Mouse (Mus musculus) T-helper 2 cell (primary cell): ENCODE results near the gene Zbtb44.
"Not testable (repeated sequence)": the region's sequence is repeated elsewhere in the genome, so short reads cannot be mapped to it uniquely, and the experiment has no call there.

Experiments
- in situ Hi-C: fragments of 300-600 bp; cut with MboI, MseI; formaldehyde crosslinking; loops from one replicate; pipeline ENCODE4 v1.15.1; 2025; ENCODE audit warnings: high pct_unique_total_duplicates

Zbtb44 gene

DNA sequence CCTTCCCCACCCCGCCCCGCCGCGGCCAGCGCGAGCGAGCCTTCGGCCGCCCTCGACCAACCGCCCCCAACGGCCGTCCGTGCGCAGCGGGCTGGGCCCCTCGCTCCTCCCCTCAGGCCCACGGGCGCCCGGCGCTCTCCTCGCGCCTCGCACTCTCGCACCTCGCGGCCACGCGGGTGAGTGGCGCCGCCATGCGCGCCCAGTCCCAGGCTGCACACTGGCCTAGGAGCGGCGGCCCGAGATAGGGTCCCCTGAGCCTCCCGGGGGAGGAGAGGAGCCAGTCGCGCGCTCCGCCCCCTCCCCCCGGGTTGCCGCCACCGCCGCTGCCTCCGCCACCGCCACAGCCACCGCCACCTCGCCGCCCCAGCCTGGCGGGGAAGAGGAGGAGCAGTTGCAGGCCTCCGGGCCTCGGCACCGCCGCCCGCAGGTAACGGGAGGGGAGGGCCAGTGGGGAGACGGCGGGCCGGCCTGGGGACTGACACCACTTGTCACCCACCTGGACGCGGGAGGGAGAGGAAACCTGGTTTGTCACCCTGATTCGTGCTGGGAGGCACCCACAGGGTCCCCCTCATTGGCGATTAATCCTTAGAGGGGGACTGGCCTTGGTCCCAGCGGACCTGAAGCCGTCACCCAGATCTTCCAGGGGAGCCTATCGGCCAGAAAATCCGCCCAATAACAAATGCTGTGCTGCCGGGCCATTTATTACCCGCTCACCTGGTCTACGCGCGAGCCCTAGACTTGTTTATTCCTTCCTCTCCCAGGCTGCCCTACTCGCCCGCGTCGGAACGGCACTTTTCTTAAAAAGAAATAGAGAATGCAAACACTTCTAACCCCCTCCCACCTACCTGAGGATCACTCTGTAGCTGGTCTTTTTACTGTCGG is at the start of gene Zbtb44:
Gene Zbtb44 (plus strand): TSS at position 113 of the 882 bp plus-strand sequence.
- in situ Hi-C loops = no loop called here

DNA sequence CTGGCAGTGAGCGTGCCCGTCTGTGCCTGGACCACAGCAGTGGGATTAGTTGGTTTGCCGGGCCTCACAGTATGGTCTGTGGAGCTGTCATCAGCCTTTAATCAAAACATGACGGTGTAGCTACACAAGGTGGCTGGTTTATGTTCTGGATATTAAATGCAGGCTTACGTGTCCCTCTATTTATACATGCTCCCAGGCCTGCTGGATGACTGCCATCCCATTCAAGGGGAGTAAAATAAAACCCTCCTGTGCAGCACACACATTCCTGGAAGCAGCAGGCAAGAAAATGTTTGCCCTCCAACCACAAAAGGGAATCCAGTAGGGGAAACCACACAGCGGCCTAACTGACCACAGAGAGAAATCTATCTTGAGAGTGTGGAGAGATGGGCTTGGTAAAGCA is 44.7 kb upstream of the Zbtb44 start:
- in situ Hi-C loops = no loop called here

DNA sequence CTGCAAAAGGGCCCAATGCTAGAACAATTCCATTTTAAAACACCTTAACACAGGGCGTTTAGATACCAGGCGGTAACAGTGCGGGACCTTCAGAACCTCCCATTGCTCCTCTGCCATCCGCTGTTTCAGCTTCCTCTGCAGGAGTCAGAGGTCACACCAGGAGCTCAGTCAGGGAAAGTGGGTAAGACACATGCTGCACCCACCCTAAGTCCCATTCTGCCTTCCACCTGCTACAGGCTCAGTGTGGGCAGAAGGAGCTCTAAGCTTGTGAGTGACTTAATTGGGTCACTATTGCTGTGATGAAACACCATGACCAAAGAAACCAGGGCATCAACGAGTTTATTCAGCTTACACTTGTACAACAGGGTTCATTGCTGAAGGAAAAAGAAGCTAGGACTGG is 37.3 kb upstream of the Zbtb44 start:
- in situ Hi-C loops = no loop called here

DNA sequence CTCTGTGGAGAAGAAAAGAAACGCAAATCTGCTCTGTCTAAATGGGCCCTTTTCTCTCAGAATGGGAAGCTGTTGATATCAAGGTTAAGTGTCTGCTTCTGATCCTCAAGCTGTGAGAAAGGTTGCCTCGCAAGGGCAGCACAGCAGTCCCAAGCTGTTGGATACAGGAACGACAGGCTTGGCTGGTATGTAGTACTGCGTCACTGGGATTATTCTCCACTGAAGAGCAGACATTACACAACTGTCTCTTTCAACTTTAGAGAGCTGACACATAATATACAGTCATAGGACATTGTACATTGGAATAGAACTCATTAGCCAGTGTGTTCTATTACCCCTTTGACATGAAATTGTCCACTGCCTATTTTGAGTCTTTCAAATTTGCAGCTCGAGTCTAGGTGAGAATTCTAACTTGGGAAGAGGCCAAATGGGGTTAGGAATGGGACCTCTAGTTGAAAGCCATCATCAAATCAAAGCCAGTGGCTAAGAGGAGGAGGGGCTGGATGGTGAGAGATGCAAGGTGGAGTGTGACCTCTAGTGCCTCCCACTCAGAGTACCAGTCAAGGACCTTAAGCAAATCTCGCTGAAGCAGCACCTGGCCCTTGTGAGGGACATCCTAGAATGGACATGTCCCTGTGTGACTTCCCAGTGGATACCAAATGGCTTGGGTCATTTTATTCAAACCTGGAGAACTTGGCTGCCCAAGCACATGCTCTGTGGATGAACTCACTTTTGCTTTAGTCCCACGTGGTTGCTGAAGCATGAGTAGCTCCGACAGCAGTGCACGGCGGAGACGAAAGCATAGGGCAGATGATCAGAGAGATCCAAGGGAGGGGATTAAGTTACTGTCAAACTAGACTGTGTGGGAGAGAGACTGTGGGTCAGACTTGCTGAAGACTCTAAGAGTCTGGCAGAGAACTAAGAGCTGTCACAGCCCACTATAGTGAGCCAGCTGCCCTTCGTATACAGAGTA is 33.6 kb upstream of the Zbtb44 start:
- in situ Hi-C loops = no loop called here

DNA sequence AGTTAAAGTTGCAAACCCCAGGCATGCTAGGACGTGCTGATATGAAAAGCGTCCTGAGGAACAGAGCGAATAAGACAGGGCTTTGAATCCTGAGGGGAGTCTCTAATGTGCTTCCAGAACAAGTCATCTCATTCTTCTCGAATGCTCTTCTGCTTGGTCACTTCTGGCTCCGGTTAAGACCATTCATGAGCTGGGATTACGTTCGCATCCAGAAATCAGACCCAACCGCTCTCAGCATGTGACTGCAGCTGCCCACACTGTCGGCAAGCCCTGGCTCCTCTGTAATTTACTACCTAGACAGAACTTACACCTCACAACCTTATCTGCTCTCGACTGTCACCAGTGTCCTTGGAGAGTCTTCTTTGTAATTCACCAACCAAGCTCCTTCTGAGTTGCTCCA is 29.8 kb upstream of the Zbtb44 start:
- in situ Hi-C loops = no loop called here

DNA sequence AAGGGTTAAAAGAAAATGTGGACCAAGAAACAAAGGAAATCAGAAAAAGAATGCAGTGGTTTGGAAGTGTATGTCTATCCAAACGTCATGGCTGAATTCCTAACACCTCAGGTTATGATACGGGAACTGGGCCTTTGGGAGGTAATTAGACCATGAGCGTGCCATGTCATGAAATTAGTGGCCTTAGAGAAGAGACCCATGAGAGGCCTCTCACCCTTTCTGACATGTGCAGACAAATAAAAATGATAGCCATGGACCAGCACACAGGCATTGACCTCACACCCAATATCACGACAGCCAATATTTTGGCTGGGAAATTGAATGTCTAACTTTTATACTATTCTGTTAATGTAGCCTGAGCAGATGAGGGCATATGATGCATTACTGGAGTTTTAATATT is 27.9 kb upstream of the Zbtb44 start:
- in situ Hi-C loops = no loop called here

DNA sequence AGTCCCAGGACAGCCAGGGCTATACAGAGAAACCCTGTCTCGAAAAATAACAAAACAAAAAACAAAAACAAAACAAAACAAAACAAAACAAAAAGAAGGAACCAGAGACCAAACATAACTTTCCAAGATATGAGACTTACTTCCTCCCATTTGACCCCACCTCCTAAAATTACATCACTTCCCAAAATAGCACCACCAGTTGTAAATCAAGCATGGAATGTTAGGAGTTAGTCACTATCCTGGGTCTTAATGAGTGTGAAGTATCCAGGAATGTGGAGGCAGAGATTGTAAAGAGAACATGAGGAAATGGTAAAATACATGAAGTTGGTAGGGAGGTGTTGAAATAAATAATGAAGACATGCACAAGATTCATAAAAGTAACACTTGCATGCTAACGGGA is 21.1 kb upstream of the Zbtb44 start:
- in situ Hi-C loops = no loop called here

DNA sequence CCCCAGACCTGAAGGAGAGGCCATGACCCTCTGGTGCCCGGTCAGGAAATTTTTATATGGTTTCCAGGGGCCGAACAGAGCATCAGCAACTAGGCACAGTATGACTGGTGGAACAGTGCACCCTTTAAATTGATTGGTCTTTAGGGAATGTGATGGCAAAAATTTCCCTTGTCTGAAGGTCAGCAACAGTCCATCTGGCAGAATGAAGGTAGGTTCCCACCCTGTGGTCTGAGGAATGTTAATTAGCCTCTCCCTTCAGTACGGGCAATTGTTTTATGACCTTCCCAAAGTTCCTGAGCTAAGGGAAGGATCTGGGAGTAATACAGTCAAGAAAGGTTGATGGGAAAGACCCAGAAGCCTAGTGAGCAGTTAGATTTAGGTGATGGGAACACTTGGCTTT is 20.4 kb upstream of the Zbtb44 start:
- in situ Hi-C loops = no loop called here

DNA sequence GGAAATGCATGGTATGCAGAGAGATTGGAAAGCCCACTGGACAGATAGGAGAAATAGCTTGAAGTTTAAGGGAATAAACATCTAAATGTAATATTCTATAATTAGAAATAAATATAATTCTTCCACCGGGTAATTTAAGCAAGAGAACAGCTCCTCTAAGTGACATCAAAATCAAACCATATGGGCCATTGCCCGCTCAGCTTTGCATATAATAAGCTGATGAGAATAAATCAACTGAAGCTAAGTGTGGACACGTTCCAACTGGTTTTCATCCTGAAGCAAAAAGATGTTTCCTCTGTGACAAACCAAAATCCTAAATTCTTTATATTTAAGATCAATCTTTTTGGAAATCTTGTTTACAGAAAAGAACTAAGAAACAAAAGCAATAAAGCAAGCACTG is 19.7 kb upstream of the Zbtb44 start:
- in situ Hi-C loops = no loop called here

DNA sequence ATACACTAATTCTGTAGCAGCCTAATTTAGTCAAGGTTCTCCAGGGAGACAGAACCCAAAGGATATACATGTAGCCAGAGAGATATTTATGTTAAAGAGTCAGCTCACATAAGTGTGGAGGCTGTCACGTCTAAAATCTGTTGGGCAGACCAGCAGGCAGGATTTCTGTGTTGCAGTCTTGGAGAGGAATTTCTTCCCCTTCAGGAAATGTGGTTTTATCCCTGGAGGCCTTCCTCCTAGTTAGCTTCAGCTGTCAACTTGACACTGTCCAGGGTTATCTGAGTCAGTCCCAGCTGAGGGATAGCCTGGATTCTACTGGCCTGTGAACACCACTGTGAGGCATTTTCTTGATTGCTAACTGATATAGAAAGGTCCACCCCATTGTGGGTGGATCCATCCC is 18.9 kb upstream of the Zbtb44 start:
- in situ Hi-C loops = no loop called here

DNA sequence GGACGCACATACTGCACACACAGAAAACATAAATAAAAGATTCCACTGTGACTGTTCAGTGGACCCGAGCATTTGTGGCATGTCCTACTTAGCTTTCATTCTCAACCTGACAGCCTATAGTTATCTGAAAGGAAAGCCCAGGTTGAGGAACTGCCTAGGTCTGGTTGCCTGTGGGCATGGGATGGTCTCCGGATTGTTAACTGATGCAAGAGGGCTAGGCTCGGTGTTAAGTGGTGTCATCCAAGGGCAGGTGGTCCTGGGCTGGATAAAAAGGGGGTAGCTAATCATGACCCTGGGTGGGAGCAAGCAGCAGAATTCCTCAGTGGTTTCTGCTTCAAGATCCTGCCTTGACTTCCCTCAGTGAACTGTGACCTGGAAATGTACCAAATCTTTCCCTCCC is 17.8 kb upstream of the Zbtb44 start:
- in situ Hi-C loops = no loop called here

DNA sequence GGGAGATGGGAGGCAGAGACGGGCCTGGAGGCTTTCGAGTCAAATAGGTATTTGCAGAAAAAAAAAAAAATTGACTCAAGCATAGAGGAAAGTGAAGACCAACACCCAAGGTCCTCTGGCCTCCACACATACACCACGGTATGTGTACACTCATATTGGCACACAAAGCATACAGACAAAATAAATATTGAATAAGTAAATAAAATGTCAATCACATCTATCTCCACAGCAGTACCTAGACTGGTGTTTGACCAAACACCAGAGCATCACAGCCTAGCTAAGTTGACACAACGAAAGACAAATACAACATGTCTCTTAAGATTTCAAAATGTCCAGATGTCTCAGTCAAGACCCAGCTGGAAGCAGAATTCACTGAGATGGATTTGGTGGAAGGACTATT is 17.0 kb upstream of the Zbtb44 start:
- in situ Hi-C loops = no loop called here

DNA sequence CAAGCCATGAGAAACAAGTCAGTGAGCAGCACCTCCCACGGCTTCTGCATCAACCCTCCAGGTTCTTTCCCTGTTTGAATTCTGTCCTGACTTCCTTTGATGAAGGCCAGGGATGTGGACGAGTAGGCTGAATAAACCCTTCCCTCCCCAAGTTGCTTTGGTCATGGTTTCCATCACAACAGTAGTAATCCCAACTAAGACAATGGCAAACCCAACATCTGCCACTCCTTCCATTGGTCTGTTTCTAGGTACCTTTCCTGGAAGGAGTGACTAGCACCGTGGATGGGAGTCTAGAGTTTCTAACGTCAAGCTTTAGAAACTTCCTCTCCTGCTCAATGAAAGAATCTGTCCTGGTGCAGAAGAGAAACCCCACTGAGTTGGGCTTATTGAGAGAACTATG is 12.8 kb upstream of the Zbtb44 start:
- in situ Hi-C loops = no loop called here

DNA sequence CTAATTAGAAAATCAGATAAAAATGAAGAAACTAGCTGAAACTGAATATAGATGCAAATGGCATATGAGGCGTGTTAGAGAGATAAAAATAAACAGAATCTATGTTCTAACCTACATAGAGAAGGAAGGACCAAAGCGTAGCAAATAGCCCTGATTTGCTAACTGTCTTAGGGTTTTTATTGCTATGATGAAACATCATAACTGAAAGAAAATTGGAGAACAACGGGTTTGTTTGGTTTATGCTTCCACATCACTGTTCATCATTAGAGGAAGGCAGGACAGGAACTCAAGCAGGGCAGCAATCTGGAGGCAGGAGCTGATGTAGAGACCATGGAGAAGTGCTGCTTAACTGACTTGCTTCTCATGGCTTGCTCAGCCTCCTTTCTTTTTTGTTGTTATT is 12.3 kb upstream of the Zbtb44 start:
- in situ Hi-C loops = no loop called here

DNA sequence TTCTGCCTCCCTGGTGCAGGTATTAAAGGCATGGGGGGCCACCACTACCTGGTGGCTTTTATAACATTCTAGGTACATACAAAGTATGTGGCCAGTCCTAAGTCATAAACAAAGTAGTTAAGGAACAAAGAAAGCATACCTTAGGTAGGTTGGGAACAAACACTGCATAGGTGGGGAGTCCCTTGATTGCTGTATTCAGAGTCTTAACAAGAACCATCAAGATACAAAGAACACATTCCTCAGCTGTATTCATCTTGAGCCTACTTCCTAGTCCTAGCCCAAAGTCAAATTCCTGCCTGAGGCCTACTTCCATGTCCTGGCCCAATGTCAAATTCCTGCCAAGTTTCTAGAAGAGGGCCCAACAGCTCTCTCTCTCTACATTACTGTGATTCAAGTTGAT is 11.7 kb upstream of the Zbtb44 start:
- in situ Hi-C loops = no loop called here

DNA sequence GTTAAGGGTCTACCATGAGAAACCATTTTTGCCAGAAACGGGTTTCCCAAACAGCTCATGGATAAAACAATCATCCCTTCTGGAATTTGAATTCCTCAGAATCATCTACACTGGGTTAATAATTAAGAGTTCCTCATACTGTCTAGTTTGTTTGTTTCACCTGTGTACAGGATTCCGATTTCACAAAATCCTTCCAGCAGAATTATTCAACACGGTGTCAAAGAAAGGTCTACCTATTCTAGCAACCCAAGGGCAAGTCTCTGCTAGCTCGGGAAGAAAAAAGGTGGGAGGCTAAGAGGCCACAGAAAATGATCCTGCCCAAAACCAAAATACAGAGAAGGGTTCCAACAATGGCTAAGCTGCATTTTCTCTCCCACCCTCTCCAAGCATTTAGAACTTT is 2.2 kb upstream of the Zbtb44 start:
- in situ Hi-C loops = no loop called here

DNA sequence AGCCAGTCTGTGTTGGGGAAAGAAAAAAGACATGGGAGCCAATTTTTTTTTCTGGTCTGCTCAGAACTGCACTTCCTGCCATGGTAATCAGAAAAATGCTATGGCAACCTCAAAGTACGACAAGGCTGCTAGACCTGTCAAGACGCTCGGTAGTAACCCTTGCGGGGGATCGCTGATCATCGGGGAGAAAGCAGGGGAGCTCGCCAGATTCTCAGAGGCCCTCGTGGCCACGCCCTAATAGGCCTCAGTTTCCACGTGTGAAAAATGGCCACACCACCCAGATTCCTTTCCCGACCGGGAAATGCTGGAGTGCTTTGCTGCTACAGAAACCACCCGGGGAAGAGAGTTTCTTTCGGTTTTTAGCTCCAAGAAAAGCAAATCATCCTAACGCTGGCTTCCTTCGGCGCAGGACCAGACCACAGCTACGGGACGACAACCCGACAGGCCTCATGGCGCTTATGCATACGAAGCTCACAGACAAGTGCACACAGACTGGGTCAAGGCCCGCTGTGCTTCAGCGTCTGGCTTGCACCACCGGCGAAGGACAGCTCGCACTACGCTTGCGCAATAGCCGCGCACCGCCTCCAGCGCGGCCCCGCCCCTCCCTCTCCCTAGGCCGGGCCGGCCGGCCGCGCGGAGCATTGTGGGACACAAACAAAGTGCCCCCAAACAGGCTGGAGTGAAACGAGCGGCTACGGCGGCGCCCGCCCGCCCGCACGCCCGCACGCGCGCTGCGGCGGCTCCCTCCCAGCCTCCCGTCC is 513 bp upstream of the Zbtb44 start:
- in situ Hi-C loops = no loop called here

DNA sequence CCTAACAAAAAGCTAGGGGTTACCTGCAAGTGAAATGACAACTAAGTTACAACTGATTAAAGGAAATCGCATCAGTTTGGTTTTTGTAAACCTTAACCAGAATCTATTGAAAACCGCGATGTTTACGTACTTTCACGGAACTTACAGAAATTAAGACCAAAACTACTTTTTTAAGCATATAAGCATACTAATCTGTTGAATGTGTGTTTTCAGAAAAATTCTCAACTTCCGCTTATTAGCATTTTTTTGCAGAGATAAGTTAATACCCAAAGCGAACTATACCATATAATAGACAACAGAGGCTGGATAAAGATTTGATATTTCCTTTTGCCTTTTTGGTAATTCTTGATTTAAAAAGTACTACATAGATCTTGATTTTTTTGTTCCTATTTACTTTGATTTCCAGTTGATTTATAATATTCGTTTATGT is 985 bp downstream of the Zbtb44 start:
- in situ Hi-C loops = no loop called here

DNA sequence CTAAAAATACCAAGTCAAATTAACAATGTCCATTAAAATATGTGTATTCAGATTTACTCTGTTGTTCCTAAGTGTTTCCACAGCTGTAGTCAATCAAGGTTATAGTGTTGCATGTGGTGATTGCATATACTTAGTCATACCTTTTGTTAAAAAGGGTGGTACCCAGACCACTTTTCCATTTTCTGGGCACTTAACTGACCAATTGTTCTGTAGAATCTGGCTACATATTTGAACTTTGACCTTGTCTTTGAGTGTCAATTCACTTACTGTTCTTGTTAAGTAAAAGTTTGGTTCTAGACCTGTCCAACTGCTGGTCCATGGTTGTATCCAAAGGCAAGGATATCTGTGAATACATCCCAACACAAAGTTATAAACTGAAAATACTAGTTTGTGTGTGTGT is 2.1 kb downstream of the Zbtb44 start:
- in situ Hi-C loops = no loop called here

DNA sequence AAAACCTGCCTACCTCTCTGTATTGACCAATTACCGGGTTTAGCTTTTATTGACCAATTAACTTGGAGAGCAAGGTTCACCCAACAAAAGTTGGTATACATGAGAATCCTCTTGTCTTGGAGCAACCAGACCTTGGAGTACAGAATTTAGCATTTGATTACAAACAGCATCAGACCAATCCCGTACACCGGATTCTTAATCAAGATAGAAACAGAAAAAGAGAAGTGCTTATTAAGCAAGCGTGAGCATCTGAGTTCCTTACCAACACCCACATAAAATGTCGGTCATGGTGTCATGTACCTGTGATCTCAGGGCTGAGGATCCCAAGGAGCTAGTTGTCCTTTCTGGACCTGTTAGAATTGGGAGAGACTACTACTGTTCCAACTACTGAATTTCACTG is 19.8 kb downstream of the Zbtb44 start:
- in situ Hi-C loops = no loop called here

DNA sequence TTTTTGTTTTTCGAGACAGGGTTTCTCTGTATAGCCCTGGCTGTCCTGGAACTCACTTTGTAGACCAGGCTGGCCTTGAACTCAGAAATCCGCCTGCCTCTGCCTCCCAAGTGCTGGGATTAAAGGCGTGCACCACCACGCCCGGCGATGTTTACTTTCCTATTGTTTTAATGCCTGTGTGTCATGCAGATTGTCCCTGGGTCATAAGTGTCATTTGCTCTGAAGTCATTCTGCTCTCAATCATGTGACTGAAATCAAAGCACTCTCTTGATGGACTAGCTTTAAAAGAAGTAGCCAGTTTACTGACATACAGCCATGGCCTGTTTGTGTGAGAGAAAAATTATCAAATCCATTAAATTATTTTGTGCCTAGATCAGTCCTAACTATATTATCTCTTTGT is 21.1 kb downstream of the Zbtb44 start:
- in situ Hi-C loops = not testable (repeated sequence)

DNA sequence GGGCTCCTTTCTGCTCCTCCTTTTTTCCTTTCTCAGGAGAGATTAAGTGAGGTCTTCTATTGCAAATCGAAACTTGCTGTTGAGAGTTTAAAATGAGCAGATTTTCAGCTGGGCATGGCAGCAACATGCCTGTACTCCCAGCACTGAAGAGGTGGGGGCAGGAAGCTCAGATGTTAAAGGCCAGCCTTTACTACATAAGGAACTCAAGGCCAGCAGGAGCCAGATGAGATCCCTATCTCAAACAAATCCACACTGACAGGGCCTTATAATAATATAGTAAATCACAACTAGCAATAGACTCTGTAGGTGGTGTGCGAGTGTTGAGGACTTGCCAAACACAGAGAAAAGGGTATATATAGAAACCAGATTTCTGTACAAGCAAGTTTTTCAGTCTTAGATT is 28.3 kb downstream of the Zbtb44 start:
- in situ Hi-C loops = no loop called here
